7 mouse cellular contexts compared by ENCODE assay signal in genomic region chr10:25268476-25269351, GRCm38 (mm10). TPM values are rescaled to one million over a fixed set of nuclear protein-coding genes. Genes with fewer than 3 reads are reported as not detected.
DNase-seq lines count a peak whose midpoint lies in the region; ATAC-seq lines count a peak whose summit lies in the region.

No protein-coding gene starts in this region.

- no peaks in the 10 kb centered on the region for H3K36me3 ChIP-seq in neural tube, embryonic 11.5 days (ENCODE audit: control insufficient read depth, insufficient read depth, low read length)

- no peaks in the 10 kb centered on the region for H3K9me3 ChIP-seq in neural tube, embryonic 11.5 days (ENCODE audit: control insufficient read depth, low read length)

- H3K27me3 ChIP-seq in neural tube, embryonic 11.5 days (ENCODE audit: control insufficient read depth, insufficient read depth, low read length) = no peaks in the 10 kb centered on the region

- H3K4me2 ChIP-seq in neural tube, embryonic 11.5 days (ENCODE audit: low read depth) = no peak overlapping the region

- no peak overlapping the region for H3K27ac ChIP-seq in neural tube, embryonic 11.5 days (ENCODE audit: low read depth, low read length)

- H3K4me3 ChIP-seq in neural tube, embryonic 11.5 days (ENCODE audit: low read depth, low read length) = no peak overlapping the region

- DNase-seq in neural tube, embryonic 11.5 days (ENCODE audit: low spot score) = no peak
- DNase-seq in neural tube, embryonic 10.5 days (ENCODE audit: extremely low spot score, low spot score) = no peak
- peak; percentile 79 for DNase-seq in brain, adult 2 months (ENCODE audit: low read depth, low spot score)
- DNase-seq in gonadal fat pad, adult 2 months (ENCODE audit: low read depth) = peak; percentile 16
- DNase-seq in kidney, adult 9 months = peak; percentile 81
- peak; percentile 17 for DNase-seq in thymus, postnatal 4 days

- no peaks in the 10 kb centered on the region for H3K4me1 ChIP-seq in neural tube, embryonic 11.5 days (ENCODE audit: control insufficient read depth, insufficient read depth, low read length)

- no peak overlapping the region for H3K9ac ChIP-seq in neural tube, embryonic 11.5 days (ENCODE audit: low read length)

- WGBS in neural tube, embryonic 11.5 days = 57% methylated on average over 18 of the region's 18 CpGs

- peak; percentile 52 for ATAC-seq in neural tube, embryonic 11.5 days (ENCODE audit: insufficient read depth, low FRiP score, low TSS enrichment)
- ATAC-seq in megakaryocyte-erythroid progenitor cell, adult 5-6 weeks (replicated peaks; ENCODE audit: low FRiP score, low TSS enrichment, poor library complexity, severe bottlenecking) = peak; percentile 79

RNA-seq across cellular contexts. Expression of gene Akap7, which starts 39.0 kb away (rescaled TPM):
- polyA plus RNA-seq in neural tube, embryonic 11.5 days (2014; fragmentation: Nextera tagmentation; extraction: Ambion mirVana) = 19.0 and 24.0 TPM in 2 replicates
- 11.1 and 11.2 TPM in 2 replicates for polyA plus RNA-seq in gonadal fat pad, adult 2 months (2012; rRNA removed)
- total RNA-seq in megakaryocyte-erythroid progenitor cell, adult 5-6 weeks (2014; fragmentation: Nextera tagmentation) = 7.4 and 21.6 TPM in 2 replicates
- 10.1 and 24.6 TPM in 2 replicates for total RNA-seq in megakaryocyte-erythroid progenitor cell, adult 5-6 weeks (2017)

Comparison
In these comparisons a context has a peak if more than half of its experiments do, and no peak if none do; other contexts are left out.
1. DNase-seq: peak in brain, adult 2 months (single experiment), gonadal fat pad, adult 2 months (single experiment), kidney, adult 9 months (single experiment) and thymus, postnatal 4 days (single experiment); none in neural tube, embryonic 11.5 days (single experiment) and neural tube, embryonic 10.5 days (single experiment).